Comparison of ENCODE assay signal across 30 mouse cellular contexts in the genomic region with DNA sequence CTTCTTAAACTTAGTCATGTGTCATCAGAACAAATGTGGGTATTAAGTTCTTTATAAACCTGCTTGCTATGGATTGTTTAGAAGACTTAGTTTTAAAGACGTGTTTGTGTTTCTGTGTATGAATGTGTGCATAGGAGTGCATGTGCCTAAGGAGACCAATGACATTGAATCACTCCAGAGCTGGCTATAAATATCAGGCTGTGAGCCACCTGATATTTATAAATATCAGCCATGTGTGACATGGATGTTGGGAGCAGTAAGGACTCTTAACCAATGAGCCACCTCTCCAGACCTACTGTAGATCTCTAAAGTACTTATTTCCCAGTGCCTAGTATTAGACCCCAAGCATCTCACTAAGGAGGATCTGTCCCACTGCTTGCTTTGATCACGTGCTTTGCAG. TPM values are rescaled to one million over a fixed set of nuclear protein-coding genes. Genes with fewer than 3 reads are reported as not detected.
A peak's percentile ranks its signal among the peaks of the same experiment; 100 is the strongest.
DNase-seq lines count a peak whose midpoint lies in the region; ATAC-seq and TF ChIP-seq lines count a peak whose summit lies in the region.
"Had no signal": no experiment of that assay in that cellular context is flagged by ENCODE, and none has a peak within 500 bp of the region (broad histone marks: within the 10 kb centered on the region; RNA-seq: fewer than 3 reads in every experiment).

No protein-coding gene starts in this region.

- no peak for TF ChIP-seq CTCF in heart, adult 2 months (IDR thresholded peaks at IDR 0.05)

- DNase-seq in gastrocnemius, adult 18-20 months (ENCODE audit: low spot score): peak; percentile 36
- no peak for DNase-seq in gastrocnemius, adult 8-10 months (ENCODE audit: low spot score in 2 of 2)
- DNase-seq in heart, adult 2 months: no peak
- DNase-seq in heart, postnatal 4 days: no peak
- no peak for DNase-seq in heart, postnatal 14 days
- no peak for DNase-seq in frontal cortex, postnatal 36 days (ENCODE audit: low spot score in 2 of 2)
- DNase-seq: adrenal gland, adult 8-10 months; B cell, adult 2 months; cerebellum, adult 11 months; cerebellum, adult 8-10 months; cerebellum, postnatal 14 days; embryo, embryonic 11 days; gastrocnemius, postnatal 25 days; kidney, adult 8-10 months had no signal

- peaks cover 3% of the 10 kb centered on the region for H3K79me2 ChIP-seq in heart, adult 2 months (replicated peaks; ENCODE audit: control insufficient read depth, insufficient read depth, low read length)

- WGBS in heart, adult 2 months: 68% methylated on average over 2 of the region's 2 CpGs
- WGBS in heart, embryonic 15.5 days: 69% methylated on average over 2 of the region's 2 CpGs

- H3K9me3 ChIP-seq in heart, embryonic 15.5 days (replicated peaks): no peaks in the 10 kb centered on the region
- H3K9me3 ChIP-seq: embryonic facial prominence, embryonic 15.5 days; forebrain, embryonic 10.5 days; G1E; hindbrain, embryonic 12.5 days had no signal

- H3K4me2 ChIP-seq in heart, embryonic 15.5 days: no peak overlapping the region
- H3K4me2 ChIP-seq: embryonic facial prominence, embryonic 15.5 days; hindbrain, embryonic 12.5 days had no signal

- TF ChIP-seq POLR2A in heart, adult 2 months (IDR thresholded peaks at IDR 0.05; ENCODE audit: insufficient read depth, low read depth, low read length): no peak

- H3K27me3 ChIP-seq in heart, adult 2 months (ENCODE audit: control insufficient read depth, insufficient read depth, low read length): no peaks in the 10 kb centered on the region
- H3K27me3 ChIP-seq in heart, embryonic 15.5 days: no peaks in the 10 kb centered on the region
- H3K27me3 ChIP-seq: embryonic facial prominence, embryonic 15.5 days; hindbrain, embryonic 12.5 days had no signal

- intact Hi-C loops in heart, adult 2 months (cut with DNase I): no loop called here
- intact Hi-C loops in heart, postnatal 14 days (cut with DNase I): no loop called here

- no peak overlapping the region for H3K9ac ChIP-seq in heart, adult 2 months (ENCODE audit: low read depth, low read length)
- H3K9ac ChIP-seq in heart, embryonic 15.5 days: no peak overlapping the region
- H3K9ac ChIP-seq: embryonic facial prominence, embryonic 15.5 days; hindbrain, embryonic 12.5 days had no signal

- TF ChIP-seq EP300 in heart, adult 2 months (IDR thresholded peaks at IDR 0.05; ENCODE audit: insufficient read depth, low read depth, low read length): no peak

- H3K4me1 ChIP-seq in heart, adult 2 months (ENCODE audit: control insufficient read depth, insufficient read depth, low read length): no peaks in the 10 kb centered on the region; the same call in 1 of the 2 replicates
- no peaks in the 10 kb centered on the region for H3K4me1 ChIP-seq in heart, embryonic 15.5 days (replicated peaks)
- H3K4me1 ChIP-seq: embryonic facial prominence, embryonic 15.5 days; forebrain, embryonic 10.5 days; hindbrain, embryonic 12.5 days had no signal

- peaks cover 15% of the 10 kb centered on the region for H3K36me3 ChIP-seq in heart, adult 2 months (ENCODE audit: control insufficient read depth, insufficient read depth, low read length)
- peaks cover 38% of the 10 kb centered on the region for H3K36me3 ChIP-seq in heart, embryonic 15.5 days

- peak overlapping the region; percentile 81 for H3K27ac ChIP-seq in heart, adult 2 months
- H3K27ac ChIP-seq in heart, embryonic 15.5 days: peak overlapping the region; percentile 45; the same call in 1 of the 2 replicates
- H3K27ac ChIP-seq: embryonic facial prominence, embryonic 15.5 days; forebrain, embryonic 10.5 days; hindbrain, embryonic 12.5 days had no signal

- no peak overlapping the region for H3K4me3 ChIP-seq in heart, adult 2 months
- H3K4me3 ChIP-seq in heart, embryonic 15.5 days: no peak overlapping the region
- H3K4me3 ChIP-seq: embryonic facial prominence, embryonic 15.5 days; erythroblast, embryonic 14.5 days; forebrain, embryonic 10.5 days; hindbrain, embryonic 12.5 days had no signal

- ATAC-seq in heart, embryonic 15.5 days (replicated peaks; ENCODE audit: insufficient number of reproducible peaks, insufficient read depth, low FRiP score, low read depth): 0 out of 2 replicates have a peak, but pooled peaks have one; percentile 55
- ATAC-seq: CD4-positive, CD25-positive, alpha-beta regulatory T cell, adult 4 months; forebrain, embryonic 14.5 days; hindbrain, embryonic 16.5 days; inflammation-experienced regulatory T-cells, adult 6 months; intestine, postnatal 0 days had no signal

RNA-seq across cellular contexts. Expression of a gene that starts 12.0 kb away (rescaled TPM):
- 100 to 1,000 TPM in 1 of 2 experiments, 10 to 100 TPM in 1; 95.6 to 104 TPM for total RNA-seq in gastrocnemius, adult 18-20 months (2021)
- 10 to 100 TPM; 71.8 to 91.6 (median 87.9) TPM for total RNA-seq in gastrocnemius, adult 8-10 months (2022)
- 100 to 1,000 TPM; 108 to 129 TPM for total RNA-seq in heart, adult 2 months (2021)
- polyA plus RNA-seq in heart, adult 2 months (2012; rRNA removed): 215 and 253 TPM in 2 replicates
- 100 to 1,000 TPM; 161 to 162 TPM for total RNA-seq in heart, postnatal 4 days (2021)
- polyA plus RNA-seq in heart, embryonic 15.5 days (2015; fragmentation: Nextera tagmentation; extraction: Ambion mirVana): 358 and 375 TPM in 2 replicates
- total RNA-seq in heart, postnatal 14 days (2021): 100 to 1,000 TPM; 121 to 122 TPM

RNA-seq across cellular contexts. Expression of a gene that starts 46.6 kb away (rescaled TPM):
- not detected for total RNA-seq in gastrocnemius, adult 18-20 months (2021)
- not detected for total RNA-seq in gastrocnemius, adult 8-10 months (2022)
- not detected for total RNA-seq in heart, adult 2 months (2021)
- polyA plus RNA-seq in heart, adult 2 months (2012; rRNA removed): 0.12 TPM in 1 of 2 replicates, not detected in the other
- not detected for total RNA-seq in heart, postnatal 4 days (2021)
- not detected in 2 replicates for polyA plus RNA-seq in heart, embryonic 15.5 days (2015; fragmentation: Nextera tagmentation; extraction: Ambion mirVana)
- total RNA-seq in heart, postnatal 14 days (2021): not detected
- total RNA-seq: adrenal gland, adult 8-10 months; adrenal gland, postnatal 4 days; common myeloid progenitor, adult 5-6 weeks; gastrocnemius, postnatal 25 days had no signal
- polyA plus RNA-seq: CD4-positive, CD25-positive, alpha-beta regulatory T cell, adult 4 months; embryonic facial prominence, embryonic 11.5 days; erythroblast, embryonic 14.5 days; G1E; heart, embryonic 14.5 days; inflammation-experienced regulatory T-cells, adult 6 months; intestine, postnatal 0 days; kidney, embryonic 16.5 days had no signal
